Mouse (Mus musculus) neural tube, embryonic 12.5 days (tissue): Measurements from ENCODE around the gene Gtf3a. TPM values are rescaled to one million over a fixed set of nuclear protein-coding genes. Genes with fewer than 3 reads are reported as not detected.
"Not testable (repeated sequence)": the region's sequence is repeated elsewhere in the genome, so short reads cannot be mapped to it uniquely, and the experiment has no call there.

Source experiments
- ATAC-seq: fragments of 200-750 bp; cut with Nextera tagmentation; 2 replicates; pipeline ENCODE4 v1.8.0; 2017; ENCODE audit warnings: low read depth, mild to moderate bottlenecking, moderate TSS enrichment, moderate library complexity; ENCODE audit not compliant: low FRiP score
- H3K27ac ChIP-seq: fragments of 300-500 bp; sonication (generic); 2 replicates; pipeline ENCODE4 v1.5.1; 2016
- H3K27me3 ChIP-seq: fragments of 300-500 bp; sonication (generic); replicated peaks from 2 replicates; pipeline ENCODE4 v1.6.1; 2016; ENCODE audit warnings: mild to moderate bottlenecking
- H3K36me3 ChIP-seq: fragments of 300-500 bp; sonication (generic); 2 replicates; pipeline ENCODE4 v1.6.1; 2016; ENCODE audit warnings: mild to moderate bottlenecking
- H3K4me1 ChIP-seq: fragments of 300-500 bp; sonication (generic); 2 replicates; pipeline ENCODE4 v1.6.1; 2016
- H3K4me2 ChIP-seq: fragments of 300-500 bp; sonication (generic); replicated peaks from 2 replicates; pipeline ENCODE4 v1.6.1; 2016; ENCODE audit warnings: mild to moderate bottlenecking
- H3K4me3 ChIP-seq: fragments of 300-500 bp; sonication (generic); 2 replicates; pipeline ENCODE4 v1.5.1; 2016
- H3K9ac ChIP-seq: fragments of 300-500 bp; sonication (generic); 2 replicates; pipeline ENCODE4 v1.6.1; 2016; ENCODE audit warnings: mild to moderate bottlenecking
- H3K9me3 ChIP-seq: fragments of 300-500 bp; sonication (generic); 2 replicates; pipeline ENCODE4 v1.6.1; 2016; ENCODE audit warnings: mild to moderate bottlenecking
- WGBS: fragments of 180-500 bp; shearing (Covaris S2); methylation state at CpG from one replicate; pipeline ENCODE4 v1.1.7; 2016; 5-methylcytosine and 5-hydroxymethylcytosine counted together
- polyA plus RNA-seq: library from polyadenylated mRNA; unstranded; fragments of >200 nt; fragmentation: Nextera tagmentation; extraction: Ambion mirVana; gene quantifications from 2 replicates; pipeline ENCODE4 v1.2.1, GENCODE M21; 2016

The Gtf3a gene
- polyA plus RNA-seq, 1 experiment from 2014 or later = 98.4 TPM

GRCm38 (mm10) chr5:146940219-146940618 is 8.2 kb upstream of the Gtf3a start:
- no peaks in the 10 kb centered on the region for H3K27me3 ChIP-seq
- H3K9ac ChIP-seq = no peak overlapping the region
- H3K4me3 ChIP-seq = no peak overlapping the region
- no peaks in the 10 kb centered on the region for H3K4me1 ChIP-seq
- no peak overlapping the region for H3K4me2 ChIP-seq
- H3K27ac ChIP-seq = no peak overlapping the region
- no peaks in the 10 kb centered on the region for H3K36me3 ChIP-seq
- WGBS = 20% methylated on average over 7 of the region's 7 CpGs
- peak; percentile 51 for ATAC-seq
- H3K9me3 ChIP-seq = 0 out of 2 replicates have a peak, but pooled peaks cover 3% of the 10 kb centered on the region

GRCm38 (mm10) chr5:146941939-146942338 is 6.5 kb upstream of the Gtf3a start:
- H3K9ac ChIP-seq, H3K27me3 ChIP-seq, H3K27ac ChIP-seq, ATAC-seq, H3K4me1 ChIP-seq, H3K4me2 ChIP-seq, H3K9me3 ChIP-seq, H3K36me3 ChIP-seq, H3K4me3 ChIP-seq: not testable (repeated sequence)
- 62% methylated on average over 2 of the region's 2 CpGs for WGBS

GRCm38 (mm10) chr5:146942965-146943364 is 5.5 kb upstream of the Gtf3a start:
- 0 out of 2 replicates have a peak, but pooled peaks cover 3% of the 10 kb centered on the region for H3K9me3 ChIP-seq
- H3K4me2 ChIP-seq = no peak overlapping the region
- H3K4me3 ChIP-seq = no peak overlapping the region
- no peak overlapping the region for H3K27ac ChIP-seq
- no peak for ATAC-seq
- 72% methylated on average over 15 of the region's 15 CpGs for WGBS
- H3K4me1 ChIP-seq = no peaks in the 10 kb centered on the region
- no peaks in the 10 kb centered on the region for H3K36me3 ChIP-seq
- H3K9ac ChIP-seq = no peak overlapping the region
- no peaks in the 10 kb centered on the region for H3K27me3 ChIP-seq

- Histone ChIP-seq H3K4me1 (peaks cover 6% of the 10 kb centered on the region), H3K36me3 (no peaks in the 10 kb centered on the region), H3K9ac (no peak overlapping the region), H3K27ac (no peak overlapping the region), H3K9me3 (0 out of 2 replicates have a peak, but pooled peaks cover 3% of the 10 kb centered on the region), H3K4me2 (no peak overlapping the region), H3K4me3 (no peak overlapping the region), H3K27me3 (no peaks in the 10 kb centered on the region)
- 98% methylated on average over 2 of the region's 2 CpGs for WGBS
- no peak for ATAC-seq
Measured at GRCm38 (mm10) chr5:146944568-146944967, 3.9 kb upstream of the Gtf3a start.

GRCm38 (mm10) chr5:146946682-146947081 is 1.8 kb upstream of the Gtf3a start:
- no peak for ATAC-seq
- Histone ChIP-seq H3K4me1 (peaks cover 10% of the 10 kb centered on the region), H3K4me3 (no peak overlapping the region), H3K9ac (no peak overlapping the region), H3K27me3 (no peaks in the 10 kb centered on the region), H3K27ac (no peak overlapping the region), H3K36me3 (peaks cover 11% of the 10 kb centered on the region), H3K9me3 (0 out of 2 replicates have a peak, but pooled peaks cover 3% of the 10 kb centered on the region), H3K4me2 (no peak overlapping the region)
- 91% methylated on average over 9 of the region's 9 CpGs for WGBS

GRCm38 (mm10) chr5:146947497-146947896 is 960 bp upstream of the Gtf3a start:
- Histone ChIP-seq H3K36me3 (peaks cover 19% of the 10 kb centered on the region), H3K9ac (no peak overlapping the region), H3K9me3 (0 out of 2 replicates have a peak, but pooled peaks cover 3% of the 10 kb centered on the region), H3K4me3 (no peak overlapping the region), H3K27me3 (no peaks in the 10 kb centered on the region), H3K4me2 (no peak overlapping the region), H3K4me1 (peaks cover 10% of the 10 kb centered on the region), H3K27ac (no peak overlapping the region)
- ATAC-seq = no peak
- 94% methylated on average over 6 of the region's 6 CpGs for WGBS

- ATAC-seq = 0 out of 2 replicates have a peak, but pooled peaks have one; percentile 1
- Histone ChIP-seq H3K27ac (no peak overlapping the region), H3K9ac (peak overlapping the region; percentile 88), H3K9me3 (0 out of 2 replicates have a peak, but pooled peaks cover 3% of the 10 kb centered on the region), H3K4me2 (peak overlapping the region; percentile 97), H3K27me3 (no peaks in the 10 kb centered on the region), H3K36me3 (peaks cover 24% of the 10 kb centered on the region), H3K4me1 (peaks cover 10% of the 10 kb centered on the region), H3K4me3 (peak overlapping the region; percentile 67)
- 35% methylated on average over 10 of the region's 10 CpGs for WGBS
Measured at GRCm38 (mm10) chr5:146948041-146948507, 383 bp upstream of the Gtf3a start.

- 92% methylated on average over 7 of the region's 7 CpGs for WGBS
- no peak overlapping the region for H3K27ac ChIP-seq
Measured at GRCm38 (mm10) chr5:146954576-146954975, 6.1 kb downstream of the Gtf3a start.

GRCm38 (mm10) chr5:146955651-146956050 is 7.2 kb downstream of the Gtf3a start:
- no peak for ATAC-seq
- H3K9ac ChIP-seq = no peak overlapping the region
- H3K4me3 ChIP-seq = no peak overlapping the region
- no peaks in the 10 kb centered on the region for H3K4me1 ChIP-seq
- no peak overlapping the region for H3K27ac ChIP-seq
- H3K4me2 ChIP-seq = no peak overlapping the region
- WGBS = 87% methylated on average over 5 of the region's 5 CpGs
- H3K36me3 ChIP-seq = peaks cover 82% of the 10 kb centered on the region
- H3K9me3 ChIP-seq = no peaks in the 10 kb centered on the region
- H3K27me3 ChIP-seq = no peaks in the 10 kb centered on the region

More at GRCm38 (mm10) chr5:146954576-146954975, 6.1 kb downstream of the Gtf3a start:
- Histone ChIP-seq H3K9ac (no peak overlapping the region), H3K4me3 (no peak overlapping the region), H3K36me3 (peaks cover 84% of the 10 kb centered on the region), H3K9me3 (no peaks in the 10 kb centered on the region), H3K4me2 (no peak overlapping the region), H3K4me1 (peaks cover 3% of the 10 kb centered on the region), H3K27me3 (no peaks in the 10 kb centered on the region)
- no peak for ATAC-seq

- Histone ChIP-seq H3K4me3 (no peak overlapping the region), H3K4me2 (no peak overlapping the region), H3K9ac (no peak overlapping the region), H3K36me3 (peaks cover 73% of the 10 kb centered on the region), H3K4me1 (no peaks in the 10 kb centered on the region), H3K27me3 (no peaks in the 10 kb centered on the region), H3K9me3 (no peaks in the 10 kb centered on the region), H3K27ac (no peak overlapping the region)
- 95% methylated on average over 18 of the region's 18 CpGs for WGBS
- no peak for ATAC-seq
Measured at GRCm38 (mm10) chr5:146956678-146957077, 8.2 kb downstream of the Gtf3a start.

GRCm38 (mm10) chr5:146963118-146963936 is 14.9 kb downstream of the Gtf3a start, which contains the start of gene Mtif3:
Gene Mtif3 (minus strand): TSS chr5:146963800.
- Histone ChIP-seq H3K36me3 (peaks cover 10% of the 10 kb centered on the region), H3K9me3 (no peaks in the 10 kb centered on the region), H3K4me1 (peaks cover 7% of the 10 kb centered on the region), H3K4me3 (peak within 1 kb of the TSS; percentile 90), H3K27ac (no peak within 1 kb of the TSS), H3K27me3 (no peaks in the 10 kb centered on the region), H3K9ac (peak within 1 kb of the TSS; percentile 69), H3K4me2 (peak within 1 kb of the TSS; percentile 82)
- WGBS = 2% methylated on average over 46 of the region's 46 CpGs
- peak; percentile 69 for ATAC-seq

GRCm38 (mm10) chr5:146963937-146964278 is 15.5 kb downstream of the Gtf3a start:
- peaks cover 13% of the 10 kb centered on the region for H3K4me1 ChIP-seq
- peaks cover 4% of the 10 kb centered on the region for H3K36me3 ChIP-seq
- no peaks in the 10 kb centered on the region for H3K27me3 ChIP-seq
- no peaks in the 10 kb centered on the region for H3K9me3 ChIP-seq
- no peak for ATAC-seq
- peak overlapping the region; percentile 82 for H3K4me2 ChIP-seq
- 0 out of 2 replicates have a peak overlapping the region, but pooled peaks have one; percentile 26 for H3K9ac ChIP-seq
- WGBS = 51% methylated on average over 8 of the region's 8 CpGs
- no peak overlapping the region for H3K27ac ChIP-seq
- peak overlapping the region; percentile 90 for H3K4me3 ChIP-seq
